Mouse (Mus musculus) intestine, embryonic 14.5 days (tissue): ENCODE data around the gene Idh3b. TPM values are rescaled to one million over a fixed set of nuclear protein-coding genes. Genes with fewer than 3 reads are reported as not detected.
A peak's percentile ranks its signal among the peaks of the same experiment; 100 is the strongest.

Source experiments
- ATAC-seq: fragments of 200-750 bp; cut with Nextera tagmentation; replicated peaks from 2 replicates; pipeline ENCODE4 v1.8.0; 2017; ENCODE audit warnings: low read depth, moderate number of reproducible peaks, moderate TSS enrichment, moderate library complexity; ENCODE audit not compliant: low FRiP score, low TSS enrichment
- DNase-seq: peaks from one replicate; pipeline ENCODE4 v3.0.0-alpha.2; 2018; ENCODE audit warnings: low spot score
- H3K27ac ChIP-seq: fragments of 300-500 bp; sonication (generic); 2 replicates; pipeline ENCODE4 v1.5.1; 2014; ENCODE audit warnings: low read depth, mild to moderate bottlenecking, control low read depth
- H3K27me3 ChIP-seq: fragments of 300-500 bp; sonication (generic); replicated peaks from 2 replicates; pipeline ENCODE4 v1.6.1; 2014; ENCODE audit warnings: low read length, control low read depth; ENCODE audit not compliant: control insufficient read depth, insufficient read depth
- H3K36me3 ChIP-seq: fragments of 300-500 bp; sonication (generic); 2 replicates; pipeline ENCODE4 v1.6.1; 2014; ENCODE audit warnings: low read length, control low read depth; ENCODE audit not compliant: control insufficient read depth, insufficient read depth
- H3K4me1 ChIP-seq: fragments of 300-500 bp; sonication (generic); replicated peaks from 2 replicates; pipeline ENCODE4 v1.6.1; 2014; ENCODE audit warnings: low read length, control low read depth, mixed read lengths; ENCODE audit not compliant: control insufficient read depth, insufficient read depth
- H3K4me2 ChIP-seq: fragments of 300-500 bp; sonication (generic); 2 replicates; pipeline ENCODE4 v1.6.1; 2014; ENCODE audit warnings: low read length
- H3K4me3 ChIP-seq: fragments of 300-500 bp; sonication (generic); 2 replicates; pipeline ENCODE4 v1.5.1; 2014; ENCODE audit warnings: low read depth, low read length, control low read depth, mixed read lengths
- H3K9ac ChIP-seq: fragments of 300-500 bp; sonication (generic); 2 replicates; pipeline ENCODE4 v1.6.1; 2014; ENCODE audit warnings: mild to moderate bottlenecking, low read length
- H3K9me3 ChIP-seq: fragments of 300-500 bp; sonication (generic); 2 replicates; pipeline ENCODE4 v1.6.1; 2016; ENCODE audit warnings: low read length, control low read depth; ENCODE audit not compliant: control insufficient read depth
- WGBS: fragments of 180-500 bp; shearing (Covaris S2); extraction: QIAGEN DNeasy Blood & Tissue Kit; methylation state at CpG from one replicate; pipeline ENCODE4 v1.1.7; 2014; 5-methylcytosine and 5-hydroxymethylcytosine counted together
- polyA plus RNA-seq: library from polyadenylated mRNA; unstranded; fragments of >200 nt; fragmentation: Nextera tagmentation; extraction: Ambion mirVana; gene quantifications from 2 replicates; pipeline ENCODE4 v1.2.1, GENCODE M21; 2014

The Idh3b gene
- polyA plus RNA-seq, 1 experiment from 2014 or later, result 214 TPM

DNA sequence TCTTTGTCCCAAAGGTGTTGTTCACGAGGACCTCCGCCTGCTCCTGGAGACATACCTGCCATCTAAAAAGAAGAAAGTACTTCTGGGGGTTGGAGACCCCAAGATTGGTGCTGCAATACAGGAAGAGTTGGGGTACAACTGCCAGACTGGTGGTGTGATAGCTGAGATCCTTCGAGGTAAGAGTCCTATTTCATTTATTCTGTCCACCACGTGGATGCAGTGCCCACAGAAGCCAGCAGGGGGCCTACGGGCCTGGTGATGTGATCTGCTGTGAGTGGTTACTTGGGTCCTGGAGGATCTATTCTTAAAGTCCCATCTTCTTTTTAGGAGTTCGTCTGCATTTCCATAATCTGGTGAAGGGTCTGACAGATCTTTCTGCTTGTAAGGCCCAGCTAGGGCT is 8.7 kb downstream of the Idh3b start:
- DNase-seq (peak; percentile 93), ATAC-seq (no peak)
- no peaks in the 10 kb centered on the region for H3K9me3 ChIP-seq
- peaks cover 50% of the 10 kb centered on the region for H3K36me3 ChIP-seq
- WGBS, result 47% methylated on average over 6 of the region's 6 CpGs
- H3K4me2 ChIP-seq, result peak overlapping the region; percentile 75
- H3K4me1 ChIP-seq, result peaks cover 3% of the 10 kb centered on the region; the same call in 1 of the 2 replicates
- H3K4me3 ChIP-seq, result peak overlapping the region; percentile 82
- H3K9ac ChIP-seq, result 0 out of 2 replicates have a peak overlapping the region, but pooled peaks have one; percentile 93
- no peak overlapping the region for H3K27ac ChIP-seq
- no peaks in the 10 kb centered on the region for H3K27me3 ChIP-seq

- H3K27ac ChIP-seq, result peak overlapping the region; percentile 86
Observed at GRCm38 (mm10) chr2:130274862-130275261, 9.5 kb downstream of the Idh3b start.

GRCm38 (mm10) chr2:130274149-130274861 is 10.0 kb downstream of the Idh3b start, which contains the start of gene Nop56:
TSS of gene Nop56 (plus strand) at chr2:130274430.
- H3K9ac ChIP-seq, result peak within 1 kb of the TSS; percentile 93
- peak within 1 kb of the TSS; percentile 82 for H3K4me3 ChIP-seq
- H3K4me2 ChIP-seq, result peak within 1 kb of the TSS; percentile 75
- no peaks in the 10 kb centered on the region for H3K9me3 ChIP-seq
- DNase-seq, result peak; percentile 100
- peaks cover 3% of the 10 kb centered on the region; the same call in 1 of the 2 replicates for H3K4me1 ChIP-seq
- peaks cover 37% of the 10 kb centered on the region for H3K36me3 ChIP-seq
- H3K27me3 ChIP-seq, result no peaks in the 10 kb centered on the region
- peak within 1 kb of the TSS; percentile 86 for H3K27ac ChIP-seq
- under 1% methylated on average over 67 of the region's 68 CpGs for WGBS
- ATAC-seq, result peak; percentile 97

More at GRCm38 (mm10) chr2:130274862-130275261, 9.5 kb downstream of the Idh3b start:
- H3K36me3 ChIP-seq, result peaks cover 42% of the 10 kb centered on the region
- DNase-seq (no peak), ATAC-seq (no peak)
- no peaks in the 10 kb centered on the region for H3K9me3 ChIP-seq
- H3K4me2 ChIP-seq, result peak overlapping the region; percentile 75
- peak overlapping the region; percentile 82 for H3K4me3 ChIP-seq
- H3K9ac ChIP-seq, result peak overlapping the region; percentile 93
- no peaks in the 10 kb centered on the region for H3K27me3 ChIP-seq
- peaks cover 3% of the 10 kb centered on the region; the same call in 1 of the 2 replicates for H3K4me1 ChIP-seq
- WGBS, result 1% methylated on average over 10 of the region's 10 CpGs

GRCm38 (mm10) chr2:130273732-130274131 is 10.6 kb downstream of the Idh3b start:
- H3K9ac ChIP-seq, result peak overlapping the region; percentile 93
- DNase-seq, result no peak

GRCm38 (mm10) chr2:130268074-130268473 is 16.3 kb downstream of the Idh3b start:
- 64% methylated on average over 7 of the region's 7 CpGs for WGBS
- no peaks in the 10 kb centered on the region for H3K4me1 ChIP-seq
- H3K27me3 ChIP-seq, result no peaks in the 10 kb centered on the region
- no peak for ATAC-seq
- no peaks in the 10 kb centered on the region for H3K36me3 ChIP-seq
- no peaks in the 10 kb centered on the region for H3K9me3 ChIP-seq
- no peak overlapping the region for H3K9ac ChIP-seq
- no peak for DNase-seq
- no peak overlapping the region for H3K27ac ChIP-seq
- H3K4me2 ChIP-seq, result no peak overlapping the region
- H3K4me3 ChIP-seq, result no peak overlapping the region

More at GRCm38 (mm10) chr2:130273732-130274131, 10.6 kb downstream of the Idh3b start:
- Histone ChIP-seq H3K4me3 (peak overlapping the region; percentile 82), H3K4me2 (peak overlapping the region; percentile 75), H3K27ac (peak overlapping the region; percentile 62), H3K36me3 (peaks cover 34% of the 10 kb centered on the region), H3K27me3 (no peaks in the 10 kb centered on the region), H3K4me1 (peaks cover 3% of the 10 kb centered on the region; the same call in 1 of the 2 replicates), H3K9me3 (no peaks in the 10 kb centered on the region)
- 2% methylated on average over 14 of the region's 14 CpGs for WGBS
- peak; percentile 21; the same call in 1 of the 2 replicates for ATAC-seq

DNA sequence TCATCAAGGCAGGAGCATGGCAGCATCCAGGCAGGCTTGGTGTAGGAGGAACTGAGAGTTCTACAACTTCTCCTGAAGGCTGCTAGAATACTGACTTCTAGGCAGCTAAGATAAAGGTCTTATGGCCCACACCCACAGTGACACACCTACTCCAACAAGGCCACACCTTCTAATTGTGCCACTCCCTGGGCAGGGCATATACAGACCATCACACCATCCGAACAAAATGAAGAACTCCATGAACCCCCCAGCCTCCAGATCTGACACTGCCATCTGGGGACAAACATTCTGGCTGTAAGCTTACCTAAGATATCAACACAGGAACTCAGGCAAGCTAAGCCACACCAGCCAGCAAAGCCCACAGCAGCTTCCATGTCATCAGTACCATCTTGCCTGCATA is 18.8 kb downstream of the Idh3b start:
- no peak for ATAC-seq
- H3K4me1 ChIP-seq, result no peaks in the 10 kb centered on the region
- DNase-seq, result no peak
- no peaks in the 10 kb centered on the region for H3K36me3 ChIP-seq
- H3K9ac ChIP-seq, result no peak overlapping the region
- no peak overlapping the region for H3K27ac ChIP-seq
- H3K4me3 ChIP-seq, result no peak overlapping the region
- no peak overlapping the region for H3K4me2 ChIP-seq
- no peaks in the 10 kb centered on the region for H3K27me3 ChIP-seq
- 70% methylated on average over 1 of the region's 1 CpGs for WGBS
- no peaks in the 10 kb centered on the region for H3K9me3 ChIP-seq

DNA sequence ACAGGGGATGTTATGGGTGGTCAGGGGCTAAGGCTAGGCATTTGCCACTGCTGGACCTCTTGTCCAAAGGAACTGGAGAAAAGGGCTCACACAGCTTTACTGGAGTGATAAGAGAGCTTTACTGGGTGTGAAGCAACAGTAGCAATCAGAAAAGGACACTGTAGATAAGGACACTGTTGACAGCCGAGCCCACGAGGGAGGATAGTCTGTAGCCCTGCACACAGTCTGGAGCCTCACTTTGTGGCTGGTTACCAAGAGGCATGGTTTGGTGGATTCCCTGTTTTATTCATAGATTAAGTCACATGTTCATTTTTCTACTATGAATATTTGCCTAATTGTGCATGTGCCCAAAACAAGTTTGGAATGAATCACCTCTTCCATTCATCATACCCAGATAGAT is 21.9 kb downstream of the Idh3b start:
- H3K36me3 ChIP-seq, result no peaks in the 10 kb centered on the region
- no peak overlapping the region for H3K27ac ChIP-seq
- no peak overlapping the region for H3K9ac ChIP-seq
- 53% methylated on average over 2 of the region's 2 CpGs for WGBS
- DNase-seq (no peak), ATAC-seq (no peak)
- H3K4me3 ChIP-seq, result no peak overlapping the region
- H3K9me3 ChIP-seq, result no peaks in the 10 kb centered on the region
- no peak overlapping the region for H3K4me2 ChIP-seq
- H3K4me1 ChIP-seq, result no peaks in the 10 kb centered on the region
- H3K27me3 ChIP-seq, result no peaks in the 10 kb centered on the region

GRCm38 (mm10) chr2:130261914-130262313 is 22.4 kb downstream of the Idh3b start:
- ATAC-seq (no peak), DNase-seq (no peak)
- no peaks in the 10 kb centered on the region for H3K27me3 ChIP-seq
- 78% methylated on average over 2 of the region's 2 CpGs for WGBS
- no peaks in the 10 kb centered on the region for H3K4me1 ChIP-seq
- no peak overlapping the region for H3K4me2 ChIP-seq
- H3K9me3 ChIP-seq, result no peaks in the 10 kb centered on the region
- no peaks in the 10 kb centered on the region for H3K36me3 ChIP-seq
- no peak overlapping the region for H3K4me3 ChIP-seq
- no peak overlapping the region for H3K9ac ChIP-seq
- no peak overlapping the region for H3K27ac ChIP-seq

DNA sequence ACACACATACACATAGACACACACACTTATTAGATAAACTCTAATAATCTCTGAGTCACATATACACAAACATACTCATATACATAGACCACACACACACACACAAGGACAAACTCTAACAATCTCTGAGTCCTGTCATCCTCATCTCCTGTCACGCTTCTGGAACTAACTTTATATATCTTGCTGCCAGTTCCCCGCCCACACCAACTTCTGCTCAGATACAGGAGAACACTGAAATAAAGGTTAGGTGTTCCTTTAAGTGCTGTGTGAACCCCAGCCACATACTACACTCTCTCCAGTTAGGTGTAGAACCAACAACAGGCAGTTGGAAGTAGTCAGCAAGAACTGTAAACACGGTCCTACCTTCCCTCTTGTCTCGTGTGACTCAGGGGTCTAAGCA is 23.5 kb downstream of the Idh3b start:
- Histone ChIP-seq H3K27me3 (no peaks in the 10 kb centered on the region), H3K9ac (no peak overlapping the region), H3K36me3 (no peaks in the 10 kb centered on the region), H3K4me2 (no peak overlapping the region), H3K4me1 (no peaks in the 10 kb centered on the region), H3K27ac (no peak overlapping the region), H3K4me3 (no peak overlapping the region), H3K9me3 (no peaks in the 10 kb centered on the region)
- DNase-seq (no peak), ATAC-seq (no peak)
- 76% methylated on average over 4 of the region's 4 CpGs for WGBS
